Mouse (Mus musculus): ENCODE results near the gene BC053393.

The BC053393 gene

GRCm38 (mm10) chr11:46571327-46571726 is at the start of gene BC053393:
BC053393 (plus strand) TSS chr11:46571536.
- in situ Hi-C loops (cut with MboI, MseI) = no loop called here

- in situ Hi-C loops (cut with MboI, MseI) = loop anchor here (5.0 kb wide), 3 partner anchors 35 to 195 kb away; no protein-coding TSS in a partner anchor
These were observed 48.6 kb upstream of the BC053393 start for GRCm38 (mm10) chr11:46522719-46523118.

DNA sequence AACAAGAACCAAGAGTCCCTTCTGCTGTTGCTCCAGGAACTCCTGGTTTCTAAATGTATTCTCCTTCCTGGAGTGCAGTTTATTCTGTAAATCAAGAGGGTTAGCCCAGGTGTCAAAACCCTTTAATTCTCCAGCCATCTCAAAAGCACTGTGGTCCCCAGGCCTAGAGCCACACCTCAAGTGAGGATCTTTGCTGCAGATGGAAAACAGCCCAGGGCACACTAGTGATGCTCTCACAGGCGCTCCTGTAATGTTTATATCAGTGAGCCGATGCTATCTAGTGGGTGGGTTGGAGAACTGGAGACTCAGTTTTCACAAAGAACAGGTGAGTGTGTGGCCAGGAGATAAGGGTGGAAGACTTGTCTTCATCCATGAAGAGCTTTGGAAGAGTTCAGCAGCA is 47.4 kb upstream of the BC053393 start, which contains the start of gene Gm12169:
Gene Gm12169 (plus strand): TSS at position 301 of the 400 bp plus-strand sequence.
- in situ Hi-C loops (cut with MboI, MseI) = loop anchor here (5.0 kb wide), 3 partner anchors 37 to 193 kb away; no protein-coding TSS in a partner anchor

GRCm38 (mm10) chr11:46530149-46530548 is 41.2 kb upstream of the BC053393 start:
- in situ Hi-C loops (cut with MboI, MseI) = no loop called here

DNA sequence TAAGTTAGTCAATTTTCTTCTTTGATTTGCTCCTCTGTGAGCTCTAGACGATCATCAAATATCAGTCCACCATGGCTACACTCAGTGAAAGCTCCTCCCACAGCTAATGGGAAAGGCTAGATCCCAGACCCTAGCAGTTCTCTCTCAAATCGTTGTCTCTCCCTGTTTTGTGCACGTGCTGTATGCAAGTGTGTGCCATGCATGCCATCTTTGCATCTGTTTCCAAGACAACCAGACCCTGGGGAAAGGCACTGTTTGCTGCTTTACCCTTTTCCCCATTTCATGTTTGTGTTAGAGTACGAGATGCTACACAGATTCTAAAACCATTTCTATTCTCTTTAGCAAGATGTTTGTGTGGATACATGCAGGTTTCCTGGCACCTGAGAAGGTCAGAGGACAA is 34.4 kb upstream of the BC053393 start:
- in situ Hi-C loops (cut with MboI, MseI) = no loop called here

DNA sequence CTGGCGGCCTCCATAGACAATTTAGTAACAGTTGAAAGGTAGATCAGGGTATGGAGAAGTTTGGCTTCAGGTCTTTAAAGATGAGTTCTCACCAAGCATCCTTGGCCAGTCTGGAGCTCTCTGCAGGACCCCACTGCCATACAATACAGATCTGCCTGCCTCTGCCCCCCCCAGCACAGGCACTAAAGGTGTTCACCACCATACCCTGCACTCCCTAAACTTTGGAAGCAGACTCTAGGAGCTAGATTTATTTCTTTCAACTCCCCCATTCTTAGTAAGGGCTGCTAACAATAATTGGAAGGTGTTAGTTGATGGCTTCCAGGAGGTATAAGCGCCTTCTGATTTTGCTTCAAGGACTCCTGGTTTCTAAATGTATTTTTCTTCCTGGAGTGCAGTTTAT is 27.8 kb upstream of the BC053393 start:
- in situ Hi-C loops (cut with MboI, MseI) = no loop called here

DNA sequence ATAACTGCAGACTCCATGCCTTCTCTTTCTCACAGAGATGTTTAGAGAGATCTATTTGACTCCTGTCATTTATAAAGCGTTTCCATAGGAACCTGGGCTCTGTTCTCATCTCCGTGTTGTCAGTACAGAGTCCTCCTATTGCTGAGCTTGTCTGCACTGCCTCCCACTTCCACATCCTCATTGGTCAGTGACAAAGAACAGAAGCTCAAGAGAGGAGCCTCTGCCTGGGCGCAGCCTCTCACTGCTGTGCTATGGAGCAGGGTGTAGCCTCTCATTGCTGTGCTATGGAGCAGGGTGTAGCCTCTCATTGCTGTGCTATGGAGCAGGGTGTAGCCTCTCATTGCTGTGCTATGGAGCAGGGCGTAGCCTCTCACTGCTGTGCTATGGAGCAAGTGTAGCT is 21.6 kb upstream of the BC053393 start:
- in situ Hi-C loops (cut with MboI, MseI) = no loop called here

GRCm38 (mm10) chr11:46552741-46553140 is 18.6 kb upstream of the BC053393 start:
- in situ Hi-C loops (cut with MboI, MseI) = no loop called here

GRCm38 (mm10) chr11:46561096-46561495 is 10.2 kb upstream of the BC053393 start:
- in situ Hi-C loops (cut with MboI, MseI) = no loop called here

DNA sequence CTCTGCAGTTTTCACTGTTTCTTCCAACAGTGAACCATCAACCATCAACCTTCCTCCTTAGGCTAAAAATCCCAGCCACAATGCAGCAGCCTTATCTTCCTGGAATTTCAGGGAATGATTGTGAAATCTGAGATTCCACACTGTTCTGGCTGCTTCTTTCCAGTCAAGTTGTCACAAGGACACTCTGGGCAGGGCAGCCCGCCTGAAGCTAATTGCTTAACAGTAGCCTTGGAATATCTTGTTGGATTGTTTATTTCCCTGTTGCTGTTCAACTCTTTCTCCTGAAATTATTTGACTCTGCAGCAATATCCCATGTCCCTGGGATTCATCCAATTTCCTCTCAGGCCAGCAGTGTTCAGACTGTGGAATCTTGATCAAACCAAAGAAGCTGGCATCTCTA is 6.7 kb upstream of the BC053393 start:
- in situ Hi-C loops (cut with MboI, MseI) = no loop called here

- in situ Hi-C loops (cut with MboI, MseI) = no loop called here
These were observed 5.4 kb upstream of the BC053393 start for GRCm38 (mm10) chr11:46565967-46566366.

- in situ Hi-C loops (cut with MboI, MseI) = no loop called here
These were observed 2.2 kb upstream of the BC053393 start for GRCm38 (mm10) chr11:46569107-46569506.

DNA sequence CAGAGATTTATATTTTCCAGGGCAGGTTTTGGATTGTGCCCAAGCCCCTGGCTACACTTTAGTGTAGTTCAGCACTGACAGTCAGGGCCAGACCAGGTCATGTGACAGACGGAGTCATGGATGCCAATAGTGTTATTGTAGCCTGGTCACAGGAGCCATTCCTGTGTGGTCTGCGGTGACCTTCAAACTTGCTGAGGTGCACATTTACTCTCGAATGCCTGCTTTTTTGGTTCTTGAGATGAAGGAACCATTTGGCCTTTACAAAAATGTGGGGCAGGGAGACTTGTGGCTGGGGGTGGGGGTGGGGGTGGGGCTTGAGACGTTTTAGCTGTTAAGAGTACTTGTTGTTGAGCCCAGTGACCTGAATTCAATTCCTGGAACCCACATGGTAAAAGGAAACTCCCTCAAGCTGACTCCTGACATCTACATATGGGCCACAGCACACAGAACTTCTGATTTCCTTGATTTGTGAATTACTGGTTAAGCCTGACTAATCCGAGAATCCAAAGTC is 7.5 kb downstream of the BC053393 start:
- in situ Hi-C loops (cut with MboI, MseI) = no loop called here

DNA sequence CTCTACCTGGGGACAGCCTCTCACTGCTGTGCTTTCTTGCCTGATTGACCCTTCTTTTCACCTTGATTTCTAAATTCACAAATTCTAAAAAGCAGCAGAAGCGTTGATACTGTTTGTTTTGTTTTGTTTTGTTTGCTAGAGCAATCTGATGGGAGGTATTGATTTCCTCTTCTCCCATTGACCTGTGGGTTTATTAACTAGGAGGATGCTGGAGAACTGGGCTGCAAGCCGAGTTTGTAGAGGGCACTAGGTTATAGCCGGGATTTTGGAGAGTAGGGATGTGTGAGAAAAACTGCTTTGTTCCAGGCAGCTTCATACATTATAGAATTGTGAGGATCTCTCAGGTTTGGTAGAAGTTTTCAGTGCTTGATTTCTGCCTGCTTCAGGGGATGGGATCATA is 9.1 kb downstream of the BC053393 start:
- in situ Hi-C loops (cut with MboI, MseI) = no loop called here

DNA sequence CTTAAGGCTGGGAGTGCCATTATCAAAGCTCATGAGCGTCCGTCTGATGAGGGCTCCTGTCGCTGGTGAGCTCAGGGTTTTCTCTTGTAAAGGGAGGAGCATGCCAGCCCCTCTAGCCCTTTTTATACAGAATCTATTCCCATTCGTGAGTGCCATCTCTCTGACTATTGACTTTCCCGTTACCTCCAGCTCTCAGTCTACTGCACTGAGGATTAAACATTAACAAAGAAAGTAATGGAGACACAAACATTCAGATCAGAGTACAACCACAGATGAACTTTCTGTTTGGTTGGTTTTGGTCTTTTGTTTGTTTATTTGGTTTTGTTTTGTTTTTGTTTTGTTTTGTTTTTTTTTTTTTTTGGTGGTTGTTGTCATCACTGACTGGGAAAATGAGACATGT is 11.4 kb downstream of the BC053393 start:
- in situ Hi-C loops (cut with MboI, MseI) = no loop called here

GRCm38 (mm10) chr11:46592416-46592815 is 21.1 kb downstream of the BC053393 start:
- in situ Hi-C loops (cut with MboI, MseI) = loop anchor here (5.0 kb wide), 1 partner anchor 95 kb away; no protein-coding TSS in a partner anchor

DNA sequence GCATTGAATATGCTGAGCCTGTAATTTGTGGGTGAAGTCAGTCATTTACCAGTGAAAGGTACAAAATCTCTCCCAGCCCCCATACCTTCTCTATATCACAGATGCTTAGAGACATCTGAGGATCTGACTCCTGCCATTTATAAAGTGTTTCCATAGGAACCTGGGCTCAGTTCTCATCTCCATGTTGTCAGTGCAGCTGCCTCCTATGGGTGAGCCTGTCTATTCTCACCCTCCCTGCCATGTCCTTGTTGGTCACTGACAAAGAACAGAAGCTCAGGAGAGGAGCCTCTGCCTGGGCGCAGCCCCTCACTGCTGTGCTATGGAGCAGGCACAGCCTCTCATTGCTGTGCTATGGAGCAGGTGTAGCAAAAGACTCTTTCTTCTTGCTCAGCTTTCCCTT is 48.6 kb downstream of the BC053393 start:
- in situ Hi-C loops (cut with MboI, MseI) = loop anchor here (5.0 kb wide), 1 partner anchor 173 kb away; no protein-coding TSS in a partner anchor

DNA sequence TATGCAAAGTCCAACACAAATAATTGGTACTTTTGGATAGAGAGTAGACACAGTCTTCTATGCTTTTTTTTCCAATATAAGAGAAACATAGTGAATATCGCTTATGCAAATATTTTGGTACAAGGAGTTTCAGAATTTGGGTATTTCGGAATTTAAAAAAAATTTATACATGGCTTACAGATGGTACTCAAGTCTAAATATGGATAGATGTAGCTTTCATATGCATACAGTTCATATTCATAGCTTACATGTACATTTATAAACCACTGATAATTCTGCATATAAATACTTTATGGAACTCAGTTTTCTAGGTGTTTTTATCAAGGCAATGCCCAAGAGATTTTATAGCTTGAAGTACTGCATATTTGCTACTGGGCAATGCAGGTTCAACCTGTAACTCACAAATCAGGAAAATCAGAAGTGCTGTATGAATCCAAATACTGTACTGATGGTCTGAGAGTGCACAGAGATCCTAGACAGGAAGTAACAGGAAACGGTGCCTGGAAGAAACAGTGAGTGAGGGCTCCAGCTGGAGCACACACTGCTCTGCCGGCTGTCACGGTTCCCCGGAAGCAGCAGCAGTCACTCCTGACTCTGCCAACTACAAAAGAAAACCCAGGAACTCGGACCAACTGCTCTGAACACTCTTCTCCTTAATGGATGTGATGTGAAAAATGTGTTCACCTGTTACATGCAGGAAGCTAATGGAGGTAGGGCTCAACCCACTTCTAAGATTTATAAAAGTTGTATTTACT is 49.3 kb downstream of the BC053393 start:
- in situ Hi-C loops (cut with MboI, MseI) = loop anchor here (5.0 kb wide), 1 partner anchor 173 kb away; no protein-coding TSS in a partner anchor

GRCm38 (mm10) chr11:46629211-46629795 is 58.0 kb downstream of the BC053393 start, which contains the start of gene Dppa1:
Dppa1 (minus strand) TSS chr11:46629261.
- in situ Hi-C loops (cut with MboI, MseI) = no loop called here

- in situ Hi-C loops (cut with MboI, MseI) = no loop called here
These were observed 60.3 kb downstream of the BC053393 start for GRCm38 (mm10) chr11:46631635-46632034.

DNA sequence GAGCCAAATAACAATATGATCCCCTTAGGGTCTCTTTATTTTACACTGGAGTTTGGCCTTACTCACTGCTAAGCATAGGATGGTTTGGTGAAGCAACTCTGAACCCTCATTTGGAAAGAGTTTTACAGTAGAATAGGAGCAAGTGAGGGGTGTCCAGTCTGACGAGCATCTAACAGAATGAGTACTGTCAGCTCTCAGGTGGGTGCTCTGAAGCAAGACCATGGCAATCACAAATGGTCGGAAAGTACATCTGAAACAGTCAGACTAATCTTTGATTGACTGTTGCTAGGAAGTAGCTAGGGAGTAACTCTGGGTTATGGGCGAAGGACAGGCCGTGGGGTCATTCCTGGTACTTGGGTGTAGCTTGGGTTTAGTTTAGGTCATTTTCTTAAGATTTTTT is 64.2 kb downstream of the BC053393 start:
- in situ Hi-C loops (cut with MboI, MseI) = loop anchor here (5.0 kb wide), 2 partner anchors 97 to 113 kb away; partner anchors contain the start of gene Gm12169

DNA sequence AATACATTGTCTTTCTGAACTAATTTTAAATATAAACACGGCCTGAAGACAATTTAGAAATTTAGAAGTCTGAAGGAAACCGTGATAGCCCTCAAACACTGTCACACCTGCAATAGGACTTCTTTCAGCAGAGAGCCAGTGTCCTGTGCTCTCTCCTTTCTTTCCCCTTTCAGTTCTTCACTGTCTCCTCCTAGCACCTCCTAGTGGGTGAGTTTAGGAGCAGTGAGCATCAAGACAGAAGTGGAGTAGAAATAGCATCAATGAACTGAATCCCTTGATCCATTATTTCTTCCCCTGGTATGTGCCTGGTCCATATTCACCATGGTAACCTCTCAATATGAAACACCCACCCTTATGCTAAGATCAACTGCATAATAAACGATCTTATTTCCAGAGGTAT is 65.2 kb downstream of the BC053393 start:
- in situ Hi-C loops (cut with MboI, MseI) = loop anchor here (5.0 kb wide), 2 partner anchors 96 to 114 kb away; partner anchors contain the start of gene Gm12169
